Mouse (Mus musculus) inflammation-experienced regulatory T-cells, adult 16 weeks (primary cell): ENCODE results near the gene Llgl2. TPM values are rescaled to one million over a fixed set of nuclear protein-coding genes. Genes with fewer than 3 reads are reported as not detected.

Source experiments
- polyA plus RNA-seq: library from polyadenylated mRNA; unstranded; fragments of 100-300 nt; shearing (Covaris generic); gene quantifications from one replicate; pipeline ENCODE4 v1.2.1, GENCODE M21; 2017

Llgl2 gene
- 39.3 TPM for polyA plus RNA-seq

GRCm38 (mm10) chr11:115823774-115824740 lies at the start of gene Llgl2:
Llgl2 (plus strand) TSS chr11:115824049.

GRCm38 (mm10) chr11:115813507-115814296 lies 10.1 kb upstream of the Llgl2 start, which contains the start of gene Caskin2:
Caskin2 (minus strand) TSS chr11:115813639.

GRCm38 (mm10) chr11:115814605-115815450 lies 9.0 kb upstream of the Llgl2 start, which contains the start of gene Tsen54:
Tsen54 (plus strand) TSS chr11:115814724.

GRCm38 (mm10) chr11:115858354-115858753 lies 34.5 kb downstream of the Llgl2 start, which contains the start of gene Myo15b:
Myo15b (plus strand) TSS chr11:115858406.

GRCm38 (mm10) chr11:115899486-115900266 lies 75.8 kb downstream of the Llgl2 start, which contains the start of gene Smim5:
Smim5 (plus strand) TSS chr11:115899966.

Other genes starting within 250 kb of the Llgl2 start
- gene Mrps7, start 220.1 kb upstream of the Llgl2 start, polyA plus RNA-seq = 71.9 TPM
- 67.8 TPM for gene Gga3, start 220.0 kb upstream of the Llgl2 start, polyA plus RNA-seq
- 228 TPM for gene Mif4gd, start 211.1 kb upstream of the Llgl2 start, polyA plus RNA-seq
- gene Slc25a19, start 195.8 kb upstream of the Llgl2 start, polyA plus RNA-seq = 86.8 TPM
- gene Grb2, start 115.5 kb upstream of the Llgl2 start, polyA plus RNA-seq = 12.8 TPM
- 42.6 TPM for gene Tmem94, start 58.6 kb upstream of the Llgl2 start, polyA plus RNA-seq
- gene Caskin2, start 10.4 kb upstream of the Llgl2 start, polyA plus RNA-seq = 4.2 TPM
- gene Tsen54, start 9.3 kb upstream of the Llgl2 start, polyA plus RNA-seq = 25.6 TPM
- gene Myo15b, start 34.4 kb downstream of the Llgl2 start, polyA plus RNA-seq = not detected
- 0.37 TPM for gene Smim5, start 75.9 kb downstream of the Llgl2 start, polyA plus RNA-seq
- 1.3 TPM for gene Smim6, start 88.0 kb downstream of the Llgl2 start, polyA plus RNA-seq
- gene Sap30bp, start 109.2 kb downstream of the Llgl2 start, polyA plus RNA-seq = 43.4 TPM
- 27.8 TPM for gene Recql5, start 109.4 kb downstream of the Llgl2 start, polyA plus RNA-seq
- gene Itgb4, start 150.7 kb downstream of the Llgl2 start, polyA plus RNA-seq = not detected
- gene Galk1, start 188.7 kb downstream of the Llgl2 start, polyA plus RNA-seq = 40.4 TPM
- gene H3f3b, start 203.9 kb downstream of the Llgl2 start, polyA plus RNA-seq = 1,346 TPM
- 56.5 TPM for gene Unk, start 206.3 kb downstream of the Llgl2 start, polyA plus RNA-seq